Mouse (Mus musculus) hindlimb bud, embryonic 11.5 days (tissue): ENCODE results near the gene Bcat1.

Source experiments
- DNase-seq: peaks from one replicate; pipeline ENCODE4 v3.0.0-alpha.2; 2012; ENCODE audit warnings: low read depth, low spot score; ENCODE audit errors: extremely low spot score

Bcat1 gene

GRCm38 (mm10) chr6:145061361-145061760 lies 14.6 kb downstream of the Bcat1 start:
- no peak for DNase-seq

- no peak for DNase-seq
Measured at GRCm38 (mm10) chr6:145056102-145056501, 19.9 kb downstream of the Bcat1 start.

- DNase-seq = no peak
Measured at GRCm38 (mm10) chr6:145055277-145055858, 20.6 kb downstream of the Bcat1 start.

DNA sequence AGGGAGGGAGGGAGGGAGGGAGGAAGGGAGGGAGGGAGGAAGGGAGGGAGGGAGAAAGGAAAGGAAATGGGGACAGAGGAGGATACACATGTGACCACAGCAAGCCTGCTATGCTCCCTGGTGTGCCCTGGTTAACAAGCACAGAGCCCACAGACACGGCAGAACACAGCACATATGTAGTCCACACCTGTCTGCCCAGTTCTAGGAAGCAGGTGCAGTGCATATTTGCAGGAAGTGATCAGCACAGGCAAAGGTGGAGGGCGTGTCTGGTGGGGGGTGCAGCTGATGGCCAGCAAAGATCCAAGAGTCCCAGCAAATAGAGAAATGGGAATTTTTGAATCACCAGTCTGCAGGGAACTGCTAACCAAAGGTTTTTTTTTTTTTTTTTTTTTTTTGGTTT lies 23.3 kb downstream of the Bcat1 start:
- no peak for DNase-seq

DNA sequence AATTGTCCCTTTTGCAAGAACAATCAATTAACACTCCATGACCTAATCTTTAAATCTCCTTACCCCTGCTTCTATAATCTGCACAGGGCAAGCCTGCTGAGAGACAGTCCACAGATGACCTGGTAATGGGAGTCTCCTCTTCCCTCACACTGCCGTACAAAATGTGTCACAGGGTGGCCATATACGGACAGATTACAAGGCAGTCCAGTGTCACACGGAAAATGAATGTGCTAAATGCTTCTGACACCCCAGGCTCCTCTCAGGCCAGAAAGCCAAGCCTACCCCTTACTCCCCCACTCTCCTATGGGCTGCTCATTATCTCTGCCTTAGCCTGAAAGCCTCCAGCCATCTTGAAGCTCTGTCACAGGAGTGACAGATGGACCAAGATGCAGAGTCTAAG lies 25.1 kb downstream of the Bcat1 start:
- DNase-seq = no peak

GRCm38 (mm10) chr6:145048131-145048997 lies 27.6 kb downstream of the Bcat1 start:
- no peak for DNase-seq

DNA sequence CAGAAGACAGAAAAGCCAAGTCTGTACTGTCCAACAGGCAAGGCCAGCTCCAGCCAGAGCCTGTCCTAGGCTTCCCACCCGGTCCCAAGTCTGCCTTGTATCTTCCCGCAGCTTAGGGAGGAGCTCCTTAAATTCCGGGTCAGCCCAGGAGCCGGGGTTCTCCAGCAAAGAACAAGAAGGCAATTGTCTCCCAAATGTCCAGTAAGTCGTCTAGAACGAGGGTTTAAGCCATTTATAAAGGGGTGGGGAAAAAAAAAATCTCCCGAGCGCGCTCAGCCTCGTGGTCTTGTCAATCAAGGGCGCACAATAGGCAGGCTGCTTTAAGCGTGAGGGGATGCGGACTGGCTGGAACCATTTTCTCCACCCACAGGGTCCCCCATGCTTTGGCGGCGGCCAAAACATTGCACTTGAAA lies 28.5 kb downstream of the Bcat1 start:
- no peak for DNase-seq

DNA sequence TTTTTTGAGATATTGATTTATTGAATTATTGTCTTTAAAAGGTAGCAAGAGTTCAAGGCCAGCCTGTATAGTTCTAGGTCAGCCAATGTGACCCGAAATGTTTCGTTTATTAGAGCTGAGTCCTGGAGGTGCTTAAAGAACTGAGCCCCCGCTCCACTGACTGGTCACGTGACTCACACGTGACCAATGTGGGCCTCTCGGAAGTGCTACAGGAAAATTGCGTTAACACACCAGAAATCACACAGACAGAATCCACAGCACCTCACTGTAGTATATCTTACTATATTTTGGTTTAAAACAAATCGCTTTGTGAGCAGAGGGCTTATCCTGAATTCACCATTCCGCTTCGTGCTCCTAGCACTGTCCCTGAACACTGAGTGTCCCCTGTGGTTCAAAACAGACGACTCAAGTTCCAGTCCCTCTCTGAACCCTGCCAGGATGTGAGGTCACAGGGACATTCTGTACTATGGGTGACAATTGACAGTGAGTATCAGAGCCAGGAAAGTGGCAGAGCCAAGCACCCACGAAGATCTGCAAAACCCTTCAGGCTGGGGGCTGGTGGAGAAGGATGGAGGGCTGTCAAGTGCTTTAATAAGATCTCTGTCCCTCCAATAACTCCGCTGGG lies 29.6 kb downstream of the Bcat1 start:
- DNase-seq = no peak

DNA sequence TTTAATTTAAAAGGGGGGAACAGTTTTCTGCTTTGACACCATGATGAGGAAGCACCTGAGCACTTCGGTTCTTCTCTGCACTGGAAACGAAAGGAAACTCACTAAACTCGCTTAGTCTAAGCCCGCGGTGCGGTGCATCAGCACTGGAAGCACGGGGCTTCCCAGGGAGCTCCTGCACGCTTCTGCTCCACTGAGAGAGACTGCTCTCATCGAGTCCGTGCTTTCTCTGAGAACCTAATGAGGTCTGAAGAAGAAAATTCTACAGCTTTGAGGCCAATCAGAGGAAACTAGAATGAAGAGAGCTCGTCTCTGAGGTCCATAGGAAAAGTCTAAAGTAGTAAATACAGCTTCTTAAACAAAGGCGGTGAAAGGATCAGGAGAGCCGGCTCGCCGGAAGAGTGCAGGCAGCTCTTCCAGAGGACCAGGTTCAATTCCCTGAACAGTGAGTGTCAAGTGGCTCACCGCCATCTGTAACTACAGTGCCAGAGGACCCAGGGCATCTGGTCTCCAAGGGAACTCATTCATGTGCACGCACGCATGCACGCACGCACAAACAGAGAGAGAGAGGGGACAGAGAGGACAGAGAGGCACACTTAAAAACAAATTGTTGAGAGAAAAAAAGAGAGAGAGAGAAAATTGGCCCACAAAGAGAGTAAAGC lies 30.9 kb downstream of the Bcat1 start:
- DNase-seq = no peak

DNA sequence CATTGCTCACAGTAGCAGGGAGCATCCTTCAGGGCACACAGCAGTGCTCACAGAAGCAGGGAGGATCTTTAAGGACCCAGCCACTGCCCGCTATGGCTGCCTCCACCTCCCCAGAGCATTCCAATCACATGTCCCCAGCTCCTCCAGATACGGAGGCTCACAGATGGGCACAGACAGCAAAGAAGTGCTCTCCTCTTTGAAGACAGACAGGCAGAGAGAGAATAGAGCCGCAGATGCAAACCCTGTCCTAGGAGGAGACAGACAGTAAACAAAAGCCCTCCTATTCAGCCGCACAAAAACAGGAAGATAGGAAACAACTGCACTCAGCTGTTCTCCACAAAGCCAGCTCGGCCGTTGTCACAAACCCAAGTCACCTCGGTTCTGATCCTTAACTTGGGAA lies 35.3 kb downstream of the Bcat1 start:
- DNase-seq = no peak

GRCm38 (mm10) chr6:145037626-145038025 lies 38.4 kb downstream of the Bcat1 start:
- no peak for DNase-seq

GRCm38 (mm10) chr6:145035412-145035811 lies 40.6 kb downstream of the Bcat1 start:
- no peak for DNase-seq

- DNase-seq = no peak
Measured at GRCm38 (mm10) chr6:145030587-145030986, 45.4 kb downstream of the Bcat1 start.

- DNase-seq = no peak
Measured at GRCm38 (mm10) chr6:145023990-145024389, 52.0 kb downstream of the Bcat1 start.

DNA sequence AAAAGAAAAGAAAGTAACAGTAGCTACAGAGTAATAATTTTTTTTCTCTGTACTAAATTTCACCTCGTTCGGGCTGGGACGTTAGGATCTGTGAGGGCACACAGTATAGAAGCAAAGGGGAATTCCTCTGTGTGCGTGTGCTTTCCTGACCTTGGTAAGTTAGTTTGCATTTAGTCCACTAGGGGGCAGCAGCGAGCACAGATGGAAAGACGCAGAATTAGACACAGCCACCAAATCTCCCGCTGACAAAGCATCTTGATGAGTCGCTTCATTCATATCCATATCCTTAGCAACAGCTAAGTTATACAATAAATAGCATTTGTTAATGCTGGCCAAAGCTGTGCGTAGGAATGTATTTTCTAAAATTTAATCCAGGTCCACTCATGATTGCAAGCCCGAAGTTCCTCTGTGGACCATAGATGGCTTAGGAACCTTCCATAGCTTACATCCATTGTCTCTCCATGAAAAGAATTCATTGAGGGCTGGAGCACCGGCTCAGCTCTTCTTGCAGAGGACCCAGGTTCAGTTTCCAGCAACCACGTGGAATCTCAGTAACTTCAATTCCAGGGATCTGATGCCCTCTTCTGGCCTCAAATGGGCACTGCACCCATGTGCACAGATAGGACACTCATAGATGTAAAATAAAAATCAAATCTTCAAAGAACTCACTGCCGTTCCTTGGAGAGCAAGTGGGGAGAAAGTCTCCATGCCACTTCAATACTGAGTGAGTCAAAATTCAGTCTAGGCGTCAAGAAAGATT lies 52.8 kb downstream of the Bcat1 start:
- DNase-seq = no peak

DNA sequence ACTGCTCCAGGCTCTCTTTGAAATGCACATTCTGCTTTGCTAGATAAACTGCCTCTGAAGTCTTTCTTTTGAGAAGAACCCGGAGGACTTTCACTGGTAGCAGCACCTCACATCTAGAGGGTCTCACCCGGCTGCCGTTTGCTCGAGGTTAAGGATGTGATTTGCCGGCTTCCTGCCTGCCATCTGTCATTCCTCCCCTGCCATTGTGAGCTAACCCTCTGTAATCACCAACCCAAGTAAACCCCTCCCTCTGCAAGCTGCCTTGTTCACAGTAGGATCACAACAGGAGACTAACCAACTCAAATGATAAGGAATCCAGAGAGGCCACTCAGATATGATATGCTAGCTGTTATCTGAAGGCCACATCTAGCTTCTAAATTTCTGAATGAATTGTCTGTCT lies 53.6 kb downstream of the Bcat1 start:
- no peak for DNase-seq

- no peak for DNase-seq
Measured at GRCm38 (mm10) chr6:145020553-145020952, 55.4 kb downstream of the Bcat1 start.

- no peak for DNase-seq
Measured at GRCm38 (mm10) chr6:145018295-145018694, 57.7 kb downstream of the Bcat1 start.

- DNase-seq = no peak
Measured at GRCm38 (mm10) chr6:145017508-145017907, 58.5 kb downstream of the Bcat1 start.

DNA sequence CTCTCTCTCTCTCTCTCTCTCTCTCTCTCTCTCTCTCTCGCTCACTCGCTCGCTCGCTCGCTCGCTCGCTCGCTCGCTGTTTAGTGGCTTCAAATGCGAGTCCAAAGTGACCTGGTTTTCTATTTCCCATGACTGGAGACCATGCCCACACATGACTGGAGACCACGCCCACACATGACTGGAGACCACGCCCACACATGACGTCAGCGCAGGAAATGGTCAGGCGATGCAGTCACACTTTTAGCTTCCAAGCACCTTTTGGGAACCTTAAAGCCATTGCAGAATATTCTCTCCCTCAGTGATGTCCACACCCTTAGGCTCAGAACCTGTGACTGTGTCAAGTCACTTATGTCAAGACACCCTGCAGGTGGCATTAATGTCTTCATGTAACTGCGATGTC lies 59.3 kb downstream of the Bcat1 start:
- DNase-seq = no peak

DNA sequence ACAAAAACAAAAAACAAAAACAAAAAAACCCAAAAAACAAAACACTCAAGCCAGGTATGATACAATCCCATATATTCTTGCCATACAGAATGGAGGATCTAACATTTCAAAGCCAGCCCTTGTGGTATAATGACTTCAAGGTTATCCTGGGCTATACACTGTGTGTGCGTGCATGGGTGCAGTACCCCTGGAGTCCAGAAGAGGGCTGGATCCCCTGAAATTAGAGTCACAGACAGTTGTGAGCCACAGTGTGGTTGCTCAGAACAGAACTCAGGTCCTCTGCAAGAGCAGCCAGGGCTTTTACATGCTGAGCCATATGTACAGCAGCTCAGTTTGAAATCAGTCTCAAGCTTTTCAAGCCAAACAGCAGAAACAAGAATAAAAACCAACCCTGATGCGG lies 61.0 kb downstream of the Bcat1 start:
- no peak for DNase-seq
